Mouse (Mus musculus): ENCODE measurements around the gene Rpl12. TPM values are rescaled to one million over a fixed set of nuclear protein-coding genes. Genes with fewer than 3 reads are reported as not detected.

The Rpl12 gene
- 100 to 1,000 TPM; 830 to 892 TPM for total RNA-seq (2023)

DNA sequence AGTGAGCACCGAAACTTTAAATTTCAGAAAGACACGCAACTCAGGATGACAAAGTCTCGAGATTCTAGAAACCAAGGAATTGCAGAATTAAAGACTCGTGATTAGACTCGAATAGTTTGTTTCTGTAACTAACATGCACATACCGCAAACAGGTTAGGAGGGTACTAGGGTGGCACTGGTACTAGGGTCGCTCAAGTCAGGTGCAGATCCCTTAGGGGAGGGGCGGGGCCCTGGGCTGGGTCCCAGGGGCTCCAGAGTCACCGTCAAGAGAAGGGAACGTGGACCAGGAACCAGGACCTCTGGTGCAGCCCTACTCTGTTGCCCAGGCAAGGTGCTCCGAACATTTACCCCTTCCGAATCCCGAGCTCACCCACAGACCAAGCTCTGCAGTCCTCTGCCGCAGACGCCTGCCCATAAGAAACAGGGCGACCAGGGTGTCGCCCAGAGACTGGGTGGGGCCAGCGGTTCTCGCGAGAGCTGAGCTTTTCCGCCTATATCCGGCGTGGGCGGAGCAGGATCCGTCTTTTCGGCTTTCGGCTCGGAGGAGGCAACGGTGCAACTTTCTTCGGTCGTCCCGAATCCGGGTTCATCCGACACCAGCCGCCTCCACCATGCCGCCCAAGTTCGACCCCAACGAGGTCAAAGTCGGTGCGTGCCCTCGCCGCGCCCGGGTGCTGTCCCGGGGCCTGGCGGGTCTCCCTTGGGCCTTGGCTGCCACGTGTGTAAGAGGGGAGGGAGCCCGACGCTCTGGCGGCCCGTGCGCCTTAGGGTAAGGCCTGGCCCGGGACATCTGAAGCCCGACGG lies at the start of gene Rpl12, which contains the start of gene Lrsam1:
Gene Rpl12, plus strand, starts transcription at position 368 of the 804 bp plus-strand sequence.
Gene Lrsam1, minus strand, starts transcription at position 423 of the 804 bp plus-strand sequence.

DNA sequence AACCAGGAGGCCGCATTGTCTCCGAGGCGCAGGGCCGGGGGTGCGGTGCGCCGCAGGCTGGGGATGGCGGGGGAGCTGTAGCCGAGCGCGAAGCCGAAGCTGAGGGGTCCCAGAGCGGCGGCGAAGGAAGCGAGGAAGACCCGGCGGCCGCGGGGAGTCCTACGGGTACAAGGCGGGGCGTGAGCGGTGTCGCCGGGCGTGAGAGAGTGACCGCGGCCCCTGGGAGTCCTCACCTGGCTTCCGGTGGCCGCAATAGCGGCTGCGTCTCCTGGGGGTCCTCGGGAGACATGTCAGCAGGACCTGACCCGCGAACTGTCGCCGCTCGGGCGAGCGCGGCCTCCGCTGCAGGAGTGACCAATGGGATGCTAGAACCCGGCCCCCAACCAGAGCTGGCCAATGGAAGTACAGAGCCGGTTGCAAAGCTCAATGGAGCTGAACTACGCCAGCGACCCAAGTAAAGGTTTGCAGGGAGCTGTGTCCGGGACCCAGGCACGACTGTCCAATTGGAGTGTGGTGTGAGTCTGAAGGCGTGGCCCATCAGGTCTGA lies 20.4 kb downstream of the Rpl12 start, which contains the start of gene Slc2a8:
Gene Slc2a8, minus strand, starts transcription at position 359 of the 547 bp plus-strand sequence.

Other genes starting within 250 kb of the Rpl12 start
- gene Cdk9, start 248.5 kb upstream of the Rpl12 start, total RNA-seq (2023) = 100 to 1,000 TPM; 160 to 188 TPM
- 100 to 1,000 TPM; 113 to 116 TPM for gene Sh2d3c, start 240.5 kb upstream of the Rpl12 start, total RNA-seq (2023)
- not detected for gene 6330409D20Rik, start 220.5 kb upstream of the Rpl12 start, total RNA-seq (2023)
- 10 to 100 TPM; 35.6 to 37.1 TPM for gene Tor2a, start 204.3 kb upstream of the Rpl12 start, total RNA-seq (2023)
- under 1 TPM in 1 of 2 experiments, not detected in 1; 0.15 TPM for gene Ttc16, start 185.9 kb upstream of the Rpl12 start, total RNA-seq (2023)
- 1 to 10 TPM; 2.5 to 3.8 TPM for gene Ptrh1, start 185.8 kb upstream of the Rpl12 start, total RNA-seq (2023)
- gene Cfap157, start 177.1 kb upstream of the Rpl12 start, total RNA-seq (2023) = not detected
- gene Stxbp1, start 114.3 kb upstream of the Rpl12 start, total RNA-seq (2023) = 1 to 10 TPM; 4.8 to 5.4 TPM
- gene Fam129b, start 85.4 kb upstream of the Rpl12 start, total RNA-seq (2023) = 1 to 10 TPM in 1 of 2 experiments, under 1 TPM in 1; 0.80 to 1.8 TPM
- 10 to 100 TPM; 19.2 to 19.4 TPM for gene Lrsam1, start 55 bp downstream of the Rpl12 start, total RNA-seq (2023)
- 10 to 100 TPM in 1 of 2 experiments, 1 to 10 TPM in 1; 7.0 to 11.9 TPM for gene Slc2a8, start 20.5 kb downstream of the Rpl12 start, total RNA-seq (2023)
- gene Garnl3, start 170.1 kb downstream of the Rpl12 start, total RNA-seq (2023) = 1 to 10 TPM in 1 of 2 experiments, under 1 TPM in 1; 0.62 to 1.5 TPM

All from B cell, adult 67 days (primary cell).